Comparison of ENCODE assay signal across 8 mouse cellular contexts in the genomic region with DNA sequence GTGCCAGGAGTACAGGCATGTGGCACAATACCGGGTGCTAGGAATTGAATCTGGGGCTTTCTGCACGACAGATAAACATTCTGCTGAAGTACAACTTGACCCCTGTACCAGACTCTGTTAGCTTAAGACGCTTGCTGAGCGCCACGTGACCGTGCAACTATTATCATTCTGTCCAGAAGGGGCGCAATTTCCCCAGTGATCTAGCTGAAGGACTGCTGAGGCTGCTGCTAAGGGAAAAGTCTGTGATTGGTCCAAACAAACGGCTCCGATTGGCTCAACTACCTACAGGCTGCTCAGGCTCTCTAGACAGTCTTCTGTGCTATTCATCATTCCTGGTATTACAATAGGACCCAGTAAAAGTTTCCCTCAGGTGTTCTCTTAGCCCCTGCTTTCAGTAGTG. TPM values are rescaled to one million over a fixed set of nuclear protein-coding genes. Genes with fewer than 3 reads are reported as not detected.
A peak's percentile ranks its signal among the peaks of the same experiment; 100 is the strongest.
DNase-seq lines count a peak whose midpoint lies in the region; ATAC-seq and TF ChIP-seq lines count a peak whose summit lies in the region.

No protein-coding gene starts in this region.

- no peak overlapping the region for H3K27ac ChIP-seq in forebrain, embryonic 13.5 days
- H3K27ac ChIP-seq in liver, embryonic 15.5 days (replicated peaks), result peak overlapping the region; percentile 69
- peak overlapping the region; percentile 59; the same call in 1 of the 2 replicates for H3K27ac ChIP-seq in neural tube, embryonic 13.5 days (replicated peaks)

- no peaks in the 10 kb centered on the region for H3K9me3 ChIP-seq in E14TG2a.4 (ENCODE audit: low read length)
- no peaks in the 10 kb centered on the region for H3K9me3 ChIP-seq in forebrain, embryonic 13.5 days (replicated peaks)
- H3K9me3 ChIP-seq in liver, embryonic 15.5 days (replicated peaks), result no peaks in the 10 kb centered on the region
- H3K9me3 ChIP-seq in neural tube, embryonic 13.5 days, result no peaks in the 10 kb centered on the region

- peak overlapping the region; percentile 60 for H3K4me3 ChIP-seq in E14TG2a.4 (replicated peaks; ENCODE audit: low read length)
- H3K4me3 ChIP-seq in forebrain, embryonic 13.5 days, result peak overlapping the region; percentile 21
- H3K4me3 ChIP-seq in liver, embryonic 15.5 days (replicated peaks), result 0 out of 2 replicates have a peak overlapping the region, but pooled peaks have one; percentile 0
- peak overlapping the region; percentile 27 for H3K4me3 ChIP-seq in neural tube, embryonic 13.5 days

- peak; percentile 97 for DNase-seq in c-Kit-positive CD71-positive TER-119-positive erythroid progenitor cells, embryonic 14.5 days (ENCODE audit: low spot score)
- DNase-seq in heart, postnatal 10 days, result peak; percentile 94 to 96
- DNase-seq in kidney, postnatal 4 days, result peak; percentile 93 to 95
- peak; percentile 94 for DNase-seq in telencephalon, adult 2 months (ENCODE audit: low read depth, low spot score)

- TF ChIP-seq CTCF in E14TG2a.4 (conservative IDR thresholded peaks at IDR 0.05; ENCODE audit: low read length), result peak; percentile 71

- peak overlapping the region; percentile 48 for H3K4me2 ChIP-seq in forebrain, embryonic 13.5 days
- H3K4me2 ChIP-seq in liver, embryonic 15.5 days, result peak overlapping the region; percentile 48
- H3K4me2 ChIP-seq in neural tube, embryonic 13.5 days, result peak overlapping the region; percentile 54

- peaks cover 83% of the 10 kb centered on the region for H3K4me1 ChIP-seq in E14TG2a.4 (replicated peaks; ENCODE audit: low read depth, low read length)
- H3K4me1 ChIP-seq in forebrain, embryonic 13.5 days, result peaks cover 16% of the 10 kb centered on the region
- H3K4me1 ChIP-seq in liver, embryonic 15.5 days (replicated peaks), result peaks cover 73% of the 10 kb centered on the region
- H3K4me1 ChIP-seq in neural tube, embryonic 13.5 days (replicated peaks), result peaks cover 20% of the 10 kb centered on the region

- peak; percentile 74 for ATAC-seq in forebrain, embryonic 13.5 days
- ATAC-seq in liver, embryonic 15.5 days (ENCODE audit: insufficient read depth), result peak; percentile 13
- peak; percentile 79 for ATAC-seq in neural tube, embryonic 13.5 days (ENCODE audit: low read depth)

- H3K9ac ChIP-seq in forebrain, embryonic 13.5 days, result peak overlapping the region; percentile 17; the same call in 1 of the 2 replicates
- 0 out of 2 replicates have a peak overlapping the region, but pooled peaks have one; percentile 19 for H3K9ac ChIP-seq in liver, embryonic 15.5 days
- peak overlapping the region; percentile 50; the same call in 1 of the 2 replicates for H3K9ac ChIP-seq in neural tube, embryonic 13.5 days

- 1% methylated on average over 9 of the region's 9 CpGs for WGBS in forebrain, embryonic 13.5 days
- under 1% methylated on average over 9 of the region's 9 CpGs for WGBS in liver, embryonic 15.5 days (ENCODE audit: insufficient replicate concordance)
- WGBS in neural tube, embryonic 13.5 days, result under 1% methylated on average over 9 of the region's 9 CpGs

- intact Hi-C loops in heart, postnatal 10 days (cut with DNase I), result loop anchor here (1.0 kb wide), 1 partner anchor 165 kb away; no protein-coding TSS in a partner anchor

- peaks cover 29% of the 10 kb centered on the region for H3K36me3 ChIP-seq in E14TG2a.4 (ENCODE audit: insufficient read depth, low read length)
- H3K36me3 ChIP-seq in forebrain, embryonic 13.5 days (ENCODE audit: poor library complexity, severe bottlenecking), result no peaks in the 10 kb centered on the region
- H3K36me3 ChIP-seq in liver, embryonic 15.5 days (replicated peaks), result no peaks in the 10 kb centered on the region
- no peaks in the 10 kb centered on the region for H3K36me3 ChIP-seq in neural tube, embryonic 13.5 days

- H3K27me3 ChIP-seq in E14TG2a.4 (ENCODE audit: insufficient read depth, low read length), result no peaks in the 10 kb centered on the region
- H3K27me3 ChIP-seq in forebrain, embryonic 13.5 days, result peaks cover 6% of the 10 kb centered on the region; the same call in 1 of the 2 replicates
- H3K27me3 ChIP-seq in liver, embryonic 15.5 days, result no peaks in the 10 kb centered on the region
- peaks cover 6% of the 10 kb centered on the region; the same call in 1 of the 2 replicates for H3K27me3 ChIP-seq in neural tube, embryonic 13.5 days

RNA-seq across cellular contexts. Expression of a gene that starts 4.6 kb away (rescaled TPM):
- polyA plus RNA-seq in forebrain, embryonic 13.5 days (2015; fragmentation: Nextera tagmentation; extraction: Ambion mirVana), result 33.9 and 36.1 TPM in 2 replicates
- total RNA-seq in heart, postnatal 10 days (2021), result 10 to 100 TPM; 56.2 to 57.1 TPM
- polyA plus RNA-seq in liver, embryonic 15.5 days (2015; fragmentation: Nextera tagmentation; extraction: Ambion mirVana), result 142 and 165 TPM in 2 replicates
- 31.4 and 32.0 TPM in 2 replicates for polyA plus RNA-seq in neural tube, embryonic 13.5 days (2015; fragmentation: Nextera tagmentation; extraction: Ambion mirVana)

RNA-seq across cellular contexts. Expression of a gene that starts 12.7 kb away (rescaled TPM):
- polyA plus RNA-seq in forebrain, embryonic 13.5 days (2015; fragmentation: Nextera tagmentation; extraction: Ambion mirVana), result 27.3 and 33.7 TPM in 2 replicates
- 10 to 100 TPM; 18.1 to 24.2 TPM for total RNA-seq in heart, postnatal 10 days (2021)
- polyA plus RNA-seq in liver, embryonic 15.5 days (2015; fragmentation: Nextera tagmentation; extraction: Ambion mirVana), result 13.2 and 14.8 TPM in 2 replicates
- polyA plus RNA-seq in neural tube, embryonic 13.5 days (2015; fragmentation: Nextera tagmentation; extraction: Ambion mirVana), result 28.8 and 30.0 TPM in 2 replicates

RNA-seq across cellular contexts. Expression of a gene that starts 48.2 kb away (rescaled TPM):
- 58.7 and 65.7 TPM in 2 replicates for polyA plus RNA-seq in forebrain, embryonic 13.5 days (2015; fragmentation: Nextera tagmentation; extraction: Ambion mirVana)
- 10 to 100 TPM; 37.2 to 38.3 TPM for total RNA-seq in heart, postnatal 10 days (2021)
- 26.7 and 28.7 TPM in 2 replicates for polyA plus RNA-seq in liver, embryonic 15.5 days (2015; fragmentation: Nextera tagmentation; extraction: Ambion mirVana)
- 52.6 and 56.0 TPM in 2 replicates for polyA plus RNA-seq in neural tube, embryonic 13.5 days (2015; fragmentation: Nextera tagmentation; extraction: Ambion mirVana)

Comparison
In these comparisons a context has a peak if more than half of its experiments do, and no peak if none do; other contexts are left out.
1. H3K4me3 ChIP-seq: peak in every context shown above with its lines; median percentile 60 in E14TG2a.4; 27 in neural tube, embryonic 13.5 days; 21 in forebrain, embryonic 13.5 days; 0 in liver, embryonic 15.5 days.
2. ATAC-seq: peak in every context shown above with its lines; median percentile 79 in neural tube, embryonic 13.5 days; 74 in forebrain, embryonic 13.5 days; 13 in liver, embryonic 15.5 days.